Mouse (Mus musculus) small intestine, adult 10 weeks (tissue): ENCODE data around the gene Cdc73. TPM values are rescaled to one million over a fixed set of nuclear protein-coding genes. Genes with fewer than 3 reads are reported as not detected.

Source experiments
- polyA plus RNA-seq: library from polyadenylated mRNA; stranded (reverse); fragments of 350-450 nt; fragmentation: Illumina TruSeq; extraction: RNeasy Lipid Tissue Mini Kit (QIAGEN cat#74804); gene quantifications from one replicate; pipeline ENCODE4 v1.2.3, GENCODE M21; 2014; ENCODE audit warnings: low replicate concordance

Cdc73 gene
- 67.7 TPM for polyA plus RNA-seq

GRCm38 (mm10) chr1:143702741-143703262, at the start of gene Cdc73:
Cdc73 (minus strand) TSS chr1:143702893.

GRCm38 (mm10) chr1:143716038-143716437, 13.3 kb upstream of the Cdc73 start, which contains the start of gene Glrx2:
Glrx2 (plus strand) TSS chr1:143716338.

GRCm38 (mm10) chr1:143640650-143641407, 61.9 kb downstream of the Cdc73 start, which contains the start of gene B3galt2:
B3galt2 (plus strand) TSS chr1:143640664.

Other genes with a start within 250 kb of the Cdc73 start
- 2.5 TPM for gene B3galt2, start 62.2 kb downstream of the Cdc73 start, polyA plus RNA-seq
- gene Glrx2, start 13.4 kb upstream of the Cdc73 start, polyA plus RNA-seq, result 90.0 TPM
- gene Trove2, start 74.2 kb upstream of the Cdc73 start, polyA plus RNA-seq, result 11.3 TPM
- gene Uchl5, start 74.4 kb upstream of the Cdc73 start, polyA plus RNA-seq, result 154 TPM